Mouse (Mus musculus) layer of hippocampus, adult 9-10 months (tissue): Measurements from ENCODE around the gene Tmem178b.
A peak's percentile ranks its signal among the peaks of the same experiment; 100 is the strongest.

Experiments
- DNase-seq: peaks from one replicate; pipeline ENCODE4 v3.0.0; 2022; ENCODE audit warnings: low spot score

The Tmem178b gene

DNA sequence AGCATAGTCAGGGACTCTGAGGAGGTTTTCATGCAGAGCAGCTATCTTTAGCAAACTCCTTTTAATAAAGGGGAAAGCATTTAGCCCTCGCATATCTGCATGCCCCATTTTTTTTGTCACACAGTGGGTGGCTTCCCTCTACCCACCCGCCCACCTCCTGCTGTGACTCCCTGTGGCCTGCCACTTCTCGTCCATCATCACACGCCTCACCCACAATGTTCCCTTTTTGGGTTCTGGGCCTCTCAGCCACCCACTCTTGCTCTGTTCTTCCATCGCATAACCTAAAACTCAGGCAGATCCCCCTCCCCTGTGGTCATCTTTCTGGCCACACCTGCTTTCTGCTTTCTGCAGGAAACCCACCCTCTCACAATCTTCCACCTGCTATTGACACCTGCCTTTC is 288.3 kb downstream of the Tmem178b start:
- DNase-seq, result no peak

DNA sequence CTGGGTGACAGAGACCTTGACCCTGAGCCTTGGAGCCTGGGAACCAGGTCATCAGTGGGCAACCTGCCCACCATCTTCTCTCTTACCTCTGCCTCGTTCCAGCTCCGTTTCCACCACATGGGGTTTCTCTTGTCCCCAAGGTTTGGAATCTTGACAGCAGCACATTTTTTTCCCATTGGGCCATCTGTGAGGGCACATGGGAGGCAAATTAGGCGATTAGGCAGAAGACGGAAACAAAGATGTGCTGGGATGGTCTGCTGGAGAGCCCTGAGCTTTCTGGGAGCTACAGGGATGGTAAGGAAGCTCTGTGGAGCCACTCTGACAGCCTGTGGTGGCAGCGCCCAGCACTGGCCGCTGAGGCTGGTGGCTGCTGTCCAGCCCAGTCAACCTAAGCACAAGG is 300.5 kb downstream of the Tmem178b start:
- no peak for DNase-seq

DNA sequence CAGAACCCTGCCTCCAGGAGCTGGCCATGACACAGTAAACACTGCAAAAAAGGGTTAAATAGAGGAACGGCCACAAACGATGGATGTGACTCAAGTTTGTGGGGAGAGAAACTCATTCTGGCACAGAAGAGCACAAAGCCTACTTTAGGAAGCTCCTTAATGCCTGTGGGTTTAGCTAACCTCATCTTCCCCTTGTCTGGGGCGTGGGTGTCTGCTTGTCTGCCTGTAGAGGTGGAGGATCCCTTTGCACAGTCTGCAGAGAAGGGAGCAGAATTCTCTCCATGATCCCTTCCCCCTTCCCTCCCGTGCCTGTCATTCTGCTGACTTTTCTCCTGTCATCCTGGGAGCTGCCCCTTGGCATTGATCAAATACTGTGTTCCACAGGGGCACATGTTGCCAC is 304.8 kb downstream of the Tmem178b start:
- DNase-seq, result no peak

GRCm38 (mm10) chr6:40180551-40180950 is 307.5 kb downstream of the Tmem178b start:
- DNase-seq, result no peak

DNA sequence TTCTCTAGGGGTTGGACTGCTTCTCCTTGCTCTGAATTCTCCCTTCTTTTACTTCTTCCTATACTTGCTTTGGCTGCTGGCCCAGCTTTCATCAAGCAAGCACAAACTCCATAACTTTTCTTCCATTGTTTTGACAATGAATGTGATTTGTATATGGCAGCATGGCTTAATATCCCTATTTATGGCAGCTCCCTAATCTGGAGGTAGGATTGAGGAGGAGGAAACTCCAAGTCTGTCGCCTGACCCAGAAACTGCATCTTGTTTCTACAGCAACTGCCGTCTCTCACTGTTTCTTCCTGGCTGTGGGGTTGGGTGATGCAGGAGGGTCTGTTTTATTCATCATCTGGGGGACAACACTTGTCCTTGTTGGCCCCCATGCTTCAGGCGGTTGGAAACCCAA is 327.6 kb downstream of the Tmem178b start:
- no peak for DNase-seq

DNA sequence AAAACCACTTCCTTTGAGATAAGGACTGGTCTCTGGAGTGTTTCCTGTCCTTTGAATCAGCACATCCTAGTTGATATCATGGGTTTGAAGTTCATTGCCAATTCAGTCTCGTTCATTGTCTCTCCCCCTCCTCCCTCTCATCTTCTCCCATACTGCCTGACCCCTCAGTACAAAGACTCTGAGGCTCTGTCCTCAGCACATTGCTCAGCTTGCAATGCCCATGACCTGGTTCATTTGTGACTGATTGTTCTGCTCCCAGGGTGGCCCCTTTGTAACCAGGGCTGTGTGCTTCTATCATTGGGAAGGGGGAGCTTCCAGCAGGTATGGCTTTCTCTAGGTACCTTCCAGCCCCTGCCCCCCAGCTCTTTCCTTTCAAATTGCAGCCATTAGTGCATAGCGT is 329.5 kb downstream of the Tmem178b start:
- DNase-seq, result no peak

DNA sequence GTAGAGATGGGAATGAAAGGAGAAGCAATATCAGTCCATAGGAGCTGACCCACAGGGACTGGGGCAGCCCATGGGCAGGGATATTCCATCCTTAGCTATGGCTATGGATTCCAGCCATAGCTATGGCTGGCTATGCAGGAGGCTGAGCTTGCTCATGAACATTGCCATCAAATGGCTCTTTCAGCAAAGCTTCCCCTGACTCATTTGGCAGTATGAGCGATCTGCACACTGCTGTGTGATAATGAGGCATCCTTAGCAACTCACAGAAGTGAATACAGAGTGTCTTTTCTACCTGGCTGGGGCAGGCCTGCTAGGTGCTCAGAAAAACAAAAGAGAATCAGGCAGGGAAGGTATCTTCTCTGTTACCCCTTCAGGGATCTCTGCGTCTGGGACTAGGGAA is 332.3 kb downstream of the Tmem178b start:
- DNase-seq, result no peak

DNA sequence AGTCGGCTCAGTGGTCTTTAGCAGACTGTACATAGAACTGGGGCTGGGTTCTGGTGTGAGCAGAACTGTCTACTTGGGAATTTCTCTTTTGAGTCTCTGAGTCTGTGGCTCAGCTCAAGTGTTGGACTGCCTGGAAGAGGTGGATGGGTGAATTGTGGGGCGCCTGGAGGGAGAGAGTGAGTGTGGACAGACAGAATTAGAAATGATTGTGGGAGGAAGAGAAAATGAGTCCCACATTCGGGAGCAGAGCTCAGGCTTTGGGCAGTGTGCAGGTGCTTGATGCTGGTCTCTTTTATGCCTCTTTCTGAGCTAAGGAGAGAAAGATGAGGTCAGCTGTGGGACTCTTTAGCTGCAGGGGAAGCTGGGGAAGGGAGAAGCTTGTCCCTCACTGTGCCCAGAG is 334.9 kb downstream of the Tmem178b start:
- DNase-seq, result no peak

DNA sequence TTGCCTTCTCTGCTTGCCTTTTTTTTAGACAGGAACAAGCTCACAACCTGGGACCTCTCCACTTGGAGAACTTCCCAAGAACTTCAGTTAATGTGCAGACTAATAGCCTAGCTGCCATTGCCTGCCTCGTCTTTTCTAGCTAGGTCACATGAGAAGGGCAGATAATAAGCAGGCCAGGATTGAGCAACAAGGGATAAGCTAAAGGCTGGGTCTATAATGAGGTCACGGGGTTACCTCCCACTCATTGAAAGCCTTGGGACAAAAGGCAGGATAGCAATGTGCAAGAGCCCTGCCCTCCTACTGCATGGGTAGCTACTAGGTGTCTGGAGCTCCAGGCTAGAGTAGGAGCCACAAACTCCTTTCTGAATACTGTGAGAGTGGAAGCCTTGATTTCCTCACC is 336.1 kb downstream of the Tmem178b start:
- DNase-seq, result no peak

DNA sequence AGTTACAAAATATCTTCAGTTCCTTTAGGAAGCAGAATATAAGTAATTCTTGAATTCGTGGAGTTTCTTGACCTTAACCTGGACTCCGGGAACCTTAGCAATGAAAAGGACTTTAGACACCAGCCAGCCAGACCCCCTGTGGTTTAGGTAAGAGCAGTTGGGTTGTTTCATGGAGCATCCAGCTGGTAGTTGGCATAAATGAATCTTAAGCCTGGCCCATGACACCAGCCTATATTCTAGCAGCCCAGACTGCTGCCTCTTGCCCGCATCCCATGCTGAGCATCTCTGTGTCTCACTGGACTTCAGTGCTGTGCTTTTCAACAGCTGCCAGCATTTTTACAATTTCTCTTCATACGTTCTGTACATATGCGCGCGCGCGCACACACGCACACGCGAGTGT is 344.1 kb downstream of the Tmem178b start:
- no peak for DNase-seq

DNA sequence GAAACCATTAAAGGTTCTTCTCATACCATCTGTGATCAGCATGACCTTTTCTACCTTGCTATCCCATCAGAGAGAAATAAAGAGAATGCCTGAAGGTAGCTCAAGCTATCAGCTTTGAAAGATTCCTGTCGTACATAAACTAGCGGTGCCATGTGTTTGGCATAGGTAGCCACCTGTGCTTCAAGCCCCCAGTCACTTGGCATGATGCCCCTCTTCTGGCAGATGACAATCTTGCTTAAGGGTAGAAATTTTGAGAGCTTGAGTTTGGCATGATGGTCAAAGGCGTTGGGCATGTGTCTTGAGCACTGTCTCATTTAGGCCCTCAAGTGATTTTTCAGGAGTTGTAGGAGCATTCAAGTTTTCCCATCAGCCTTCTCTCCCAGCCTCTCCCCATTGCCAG is 344.6 kb downstream of the Tmem178b start:
- DNase-seq, result no peak

GRCm38 (mm10) chr6:40220634-40221120 is 347.6 kb downstream of the Tmem178b start:
- no peak for DNase-seq

DNA sequence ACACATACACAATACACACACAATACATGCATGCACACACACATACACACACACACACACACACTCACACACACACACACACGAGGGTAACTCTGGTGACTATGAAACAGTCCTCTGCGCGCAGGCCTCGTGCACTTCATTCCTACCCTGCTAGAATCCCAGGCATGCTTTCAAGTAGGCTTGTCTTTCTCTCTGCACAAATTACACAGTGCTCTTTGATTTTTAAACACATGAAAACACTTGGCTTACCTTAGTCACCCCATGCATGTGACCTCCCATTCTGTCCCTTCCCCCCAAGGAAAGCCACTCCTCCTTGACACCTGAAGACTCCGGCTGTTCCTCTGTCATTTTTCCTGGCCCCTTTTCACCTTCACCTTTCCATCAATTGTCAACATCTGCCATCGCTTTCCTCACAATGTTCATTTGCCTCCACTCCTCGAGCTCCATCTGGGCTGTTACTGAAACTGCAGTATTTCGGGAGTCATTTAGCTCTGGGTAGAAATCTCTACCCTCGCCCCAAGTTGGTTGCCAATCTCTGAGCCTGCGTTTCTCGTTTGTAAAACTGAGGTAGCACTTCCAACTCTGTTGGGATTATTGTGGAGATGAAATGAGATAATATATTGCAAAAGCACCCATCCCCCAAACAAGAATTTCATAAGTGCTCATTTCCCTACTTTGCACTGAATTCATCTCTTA is 352.7 kb downstream of the Tmem178b start:
- no peak for DNase-seq

GRCm38 (mm10) chr6:40228981-40229380 is 355.9 kb downstream of the Tmem178b start:
- DNase-seq, result no peak

DNA sequence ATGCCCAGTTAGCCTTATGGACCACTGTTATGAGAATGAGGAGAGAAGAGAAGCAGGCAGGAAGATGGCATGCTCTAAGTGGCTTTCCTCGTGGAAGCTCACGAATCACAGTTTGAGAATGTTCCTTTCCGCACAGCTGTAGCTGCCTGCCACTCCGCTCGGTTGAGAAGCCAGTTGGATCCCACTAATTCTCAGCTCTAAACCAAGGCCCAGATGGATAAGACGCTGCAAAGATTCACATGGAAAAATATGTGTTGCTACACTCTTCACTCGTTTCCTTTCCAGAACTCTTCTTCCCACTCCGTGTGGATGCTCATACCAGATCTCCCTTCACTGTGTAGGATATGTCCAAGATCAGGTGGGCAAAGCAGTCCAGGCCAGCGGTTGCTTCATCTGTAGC is 356.9 kb downstream of the Tmem178b start:
- DNase-seq, result no peak

DNA sequence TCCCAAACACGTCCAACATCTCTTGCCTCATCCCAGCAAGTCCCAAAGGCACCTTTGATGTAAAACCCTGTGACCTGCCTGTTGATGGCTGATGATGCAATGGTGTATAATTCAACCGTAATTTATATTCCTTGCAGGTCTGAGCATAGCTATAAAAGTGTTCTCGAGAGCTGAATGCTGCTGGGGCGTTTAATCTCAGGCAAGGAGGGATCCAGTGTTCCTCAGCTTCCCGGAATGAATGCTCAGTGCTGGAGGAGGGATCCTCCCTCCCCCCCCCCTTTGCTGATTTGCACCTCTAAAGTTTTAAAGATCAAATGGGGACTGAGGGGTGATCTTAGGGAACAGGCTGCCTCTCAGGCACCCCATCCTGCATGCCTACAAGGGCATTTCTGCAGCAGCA is 361.0 kb downstream of the Tmem178b start:
- DNase-seq, result no peak

DNA sequence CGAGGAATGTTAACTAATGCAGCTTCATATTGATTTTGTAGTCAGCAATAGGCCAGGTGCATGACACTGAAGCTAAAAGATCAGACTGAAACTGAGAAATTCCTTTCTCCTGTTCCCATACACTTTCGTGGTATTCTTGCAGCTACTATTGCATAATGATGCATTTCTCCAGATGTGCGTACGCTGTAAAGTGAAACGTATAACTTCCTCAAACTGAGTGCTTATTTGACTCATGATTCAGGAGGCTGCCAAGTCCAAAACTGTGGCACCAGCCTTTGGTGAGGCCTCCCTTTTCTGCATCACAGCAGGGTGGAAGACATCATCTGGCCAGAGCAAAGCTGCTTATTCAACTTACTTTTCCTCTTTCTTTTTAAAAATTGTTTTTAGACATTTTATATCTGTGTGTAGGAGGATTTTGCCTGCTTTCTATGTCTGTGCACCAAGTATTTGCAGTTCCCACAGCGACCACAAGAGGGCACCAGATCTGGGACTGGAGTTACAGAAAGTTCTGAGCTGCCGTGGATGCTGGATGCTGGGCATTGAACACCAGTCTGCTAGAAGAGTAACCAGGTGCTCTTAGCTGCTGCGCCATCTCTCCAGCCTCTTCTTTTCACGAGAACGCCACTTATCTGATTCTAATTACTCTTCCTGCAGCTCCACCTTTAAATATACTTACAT is 362.9 kb downstream of the Tmem178b start:
- DNase-seq, result peak; percentile 65

- DNase-seq, result no peak
Observed at GRCm38 (mm10) chr6:40236841-40237765, 364.0 kb downstream of the Tmem178b start.

- DNase-seq, result no peak
Observed at GRCm38 (mm10) chr6:40238857-40239256, 365.8 kb downstream of the Tmem178b start.

GRCm38 (mm10) chr6:40240671-40241070 is 367.6 kb downstream of the Tmem178b start:
- DNase-seq, result no peak

GRCm38 (mm10) chr6:40247398-40247946 is 374.4 kb downstream of the Tmem178b start:
- no peak for DNase-seq

DNA sequence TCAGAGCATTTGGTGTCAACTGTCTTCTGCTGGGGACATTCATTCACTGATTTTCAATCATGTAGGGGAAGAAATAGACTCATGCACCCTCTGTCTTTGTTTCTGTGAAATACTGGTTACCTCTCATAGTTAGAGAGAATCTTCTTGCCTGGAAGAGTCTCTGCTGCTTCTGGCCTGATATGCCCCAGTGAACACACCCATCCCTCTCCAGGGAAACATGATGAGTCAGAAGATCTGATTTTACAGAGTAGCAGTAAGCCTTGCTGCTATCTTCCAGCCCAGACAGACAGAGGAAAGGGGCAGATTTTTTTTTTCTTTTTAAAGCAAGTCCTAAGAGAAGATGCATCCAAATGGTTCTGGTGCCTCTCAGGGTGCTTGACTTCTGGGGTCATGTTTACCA is 376.9 kb downstream of the Tmem178b start:
- no peak for DNase-seq
